ENCODE assay signal across 34 mouse cellular contexts in genomic region chr16:96026256-96026655, GRCm38 (mm10).
"Had no signal": no experiment of that assay in that cellular context is flagged by ENCODE, and none has a peak within 500 bp of the region (broad histone marks: within the 10 kb centered on the region; RNA-seq: fewer than 3 reads in every experiment).

No protein-coding gene starts in this region.

- H3K27me3 ChIP-seq: heart, embryonic 12.5 days; heart, embryonic 13.5 days; heart, embryonic 15.5 days; hindbrain, embryonic 12.5 days; hindbrain, embryonic 13.5 days; hindbrain, embryonic 15.5 days; intestine, embryonic 15.5 days; kidney, embryonic 15.5 days had no signal

- H3K9ac ChIP-seq: heart, embryonic 12.5 days; heart, embryonic 13.5 days; heart, embryonic 15.5 days; hindbrain, embryonic 12.5 days; hindbrain, embryonic 13.5 days; hindbrain, embryonic 14.5 days; hindbrain, embryonic 15.5 days; intestine, embryonic 15.5 days; kidney, embryonic 15.5 days had no signal

- H3K9me3 ChIP-seq: heart, embryonic 12.5 days; heart, embryonic 13.5 days; heart, embryonic 15.5 days; hindbrain, embryonic 10.5 days; hindbrain, embryonic 12.5 days; hindbrain, embryonic 13.5 days; hindbrain, embryonic 15.5 days; intestine, embryonic 15.5 days; kidney, embryonic 15.5 days had no signal

- H3K4me1 ChIP-seq: heart, embryonic 12.5 days; heart, embryonic 13.5 days; heart, embryonic 15.5 days; hindbrain, embryonic 10.5 days; hindbrain, embryonic 12.5 days; hindbrain, embryonic 13.5 days; hindbrain, embryonic 15.5 days; intestine, embryonic 15.5 days; kidney, embryonic 15.5 days had no signal

- H3K27ac ChIP-seq: heart, embryonic 13.5 days; heart, embryonic 15.5 days; hindbrain, embryonic 10.5 days; hindbrain, embryonic 12.5 days; hindbrain, embryonic 13.5 days; hindbrain, embryonic 14.5 days; hindbrain, embryonic 15.5 days; hindbrain, postnatal 0 days; intestine, embryonic 15.5 days; kidney, embryonic 15.5 days; kidney, postnatal 0 days; layer of hippocampus, adult 2 months; left cerebral cortex, adult 2 months had no signal

- ATAC-seq: hindbrain, embryonic 16.5 days; hindbrain, postnatal 0 days; inflammation-experienced regulatory T-cells, adult 6 months; intestine, embryonic 15.5 days; intestine, embryonic 16.5 days; intestine, postnatal 0 days had no signal

- H3K4me3 ChIP-seq: heart, embryonic 12.5 days; heart, embryonic 13.5 days; heart, embryonic 15.5 days; hindbrain, embryonic 10.5 days; hindbrain, embryonic 12.5 days; hindbrain, embryonic 13.5 days; hindbrain, embryonic 15.5 days; intestine, embryonic 15.5 days; kidney, embryonic 15.5 days; layer of hippocampus, adult 2 months; left cerebral cortex, adult 2 months had no signal

- DNase-seq: heart, postnatal 10 days; heart, postnatal 14 days; heart, postnatal 36 days; heart, postnatal 4 days; kidney, adult 11 months; kidney, adult 18-20 months; kidney, adult 2 months; kidney, adult 8-10 months; kidney, adult 9 months; kidney, postnatal 10 days; kidney, postnatal 14 days; kidney, postnatal 25 days; kidney, postnatal 36 days; kidney, postnatal 4 days; layer of hippocampus, adult 9-11 months; layer of hippocampus, postnatal 36 days had no signal

- H3K4me2 ChIP-seq: heart, embryonic 12.5 days; heart, embryonic 13.5 days; heart, embryonic 15.5 days; hindbrain, embryonic 12.5 days; hindbrain, embryonic 13.5 days; hindbrain, embryonic 14.5 days; hindbrain, embryonic 15.5 days; intestine, embryonic 15.5 days; kidney, embryonic 15.5 days had no signal
